Mouse (Mus musculus): Measurements from ENCODE around the gene Bspry. TPM values are rescaled to one million over a fixed set of nuclear protein-coding genes. Genes with fewer than 3 reads are reported as not detected.

Gene Bspry
- polyA plus RNA-seq, 1 experiment: 1.4 TPM

GRCm38 (mm10) chr4:62501964-62502732, 22.3 kb downstream of the Bspry start:
- TF ChIP-seq CTCF (IDR thresholded peaks at IDR 0.05; ENCODE audit: control insufficient read depth, insufficient read depth, low read length): no peak
- TF ChIP-seq POLR2A (IDR thresholded peaks at IDR 0.05; ENCODE audit: borderline replicate concordance, control insufficient read depth, low read depth, low read length): peak; percentile 41; the same call in 1 of the 2 replicates
- Histone ChIP-seq H3K4me3 (replicated peaks; ENCODE audit: control insufficient read depth, low read depth, low read length) (peak overlapping the region; percentile 74), H3K27ac (ENCODE audit: control insufficient read depth, insufficient read depth, low read depth, low read length, poor library complexity) (0 out of 2 replicates have a peak overlapping the region, but pooled peaks have one; percentile 3), H3K4me1 (ENCODE audit: control insufficient read depth, insufficient read depth, low read length) (no peaks in the 10 kb centered on the region)
- under 1% methylated on average over 38 of the region's 38 CpGs for WGBS

GRCm38 (mm10) chr4:62502969-62503368, 23.1 kb downstream of the Bspry start:
- no peak overlapping the region for H3K4me3 ChIP-seq (replicated peaks; ENCODE audit: control insufficient read depth, low read depth, low read length)
- WGBS: 17% methylated on average over 7 of the region's 7 CpGs
- H3K4me1 ChIP-seq (ENCODE audit: control insufficient read depth, insufficient read depth, low read length): no peaks in the 10 kb centered on the region
- no peak overlapping the region for H3K27ac ChIP-seq (ENCODE audit: control insufficient read depth, insufficient read depth, low read depth, low read length, poor library complexity)
- no peak for TF ChIP-seq POLR2A (IDR thresholded peaks at IDR 0.05; ENCODE audit: borderline replicate concordance, control insufficient read depth, low read depth, low read length)
- no peak for TF ChIP-seq CTCF (IDR thresholded peaks at IDR 0.05; ENCODE audit: control insufficient read depth, insufficient read depth, low read length)

- WGBS: 83% methylated on average over 3 of the region's 3 CpGs
- H3K27ac ChIP-seq (ENCODE audit: control insufficient read depth, insufficient read depth, low read depth, low read length, poor library complexity): 0 out of 2 replicates have a peak within 1 kb of the TSS, but pooled peaks have one; percentile 3
Observed at GRCm38 (mm10) chr4:62503374-62503970, 23.6 kb downstream of the Bspry start, which contains the start of gene Hdhd3. Hdhd3 (minus strand) TSS chr4:62503467.

GRCm38 (mm10) chr4:62505991-62506390, 26.1 kb downstream of the Bspry start:
- H3K4me1 ChIP-seq (ENCODE audit: control insufficient read depth, insufficient read depth, low read length): no peaks in the 10 kb centered on the region
- H3K27ac ChIP-seq (ENCODE audit: control insufficient read depth, insufficient read depth, low read depth, low read length, poor library complexity): no peak overlapping the region
- TF ChIP-seq POLR2A (IDR thresholded peaks at IDR 0.05; ENCODE audit: borderline replicate concordance, control insufficient read depth, low read depth, low read length) (no peak), CTCF (IDR thresholded peaks at IDR 0.05; ENCODE audit: control insufficient read depth, insufficient read depth, low read length) (no peak)
- 68% methylated on average over 3 of the region's 3 CpGs for WGBS
- H3K4me3 ChIP-seq (replicated peaks; ENCODE audit: control insufficient read depth, low read depth, low read length): no peak overlapping the region

More at GRCm38 (mm10) chr4:62503374-62503970, 23.6 kb downstream of the Bspry start, which contains the start of gene Hdhd3:
- TF ChIP-seq CTCF (IDR thresholded peaks at IDR 0.05; ENCODE audit: control insufficient read depth, insufficient read depth, low read length): no peak
- no peak for TF ChIP-seq POLR2A (IDR thresholded peaks at IDR 0.05; ENCODE audit: borderline replicate concordance, control insufficient read depth, low read depth, low read length)
- H3K4me1 ChIP-seq (ENCODE audit: control insufficient read depth, insufficient read depth, low read length): no peaks in the 10 kb centered on the region
- peak within 1 kb of the TSS; percentile 74 for H3K4me3 ChIP-seq (replicated peaks; ENCODE audit: control insufficient read depth, low read depth, low read length)

- WGBS: 20% methylated on average over 2 of the region's 2 CpGs
- no peak overlapping the region for H3K27ac ChIP-seq (ENCODE audit: control insufficient read depth, insufficient read depth, low read depth, low read length, poor library complexity)
- TF ChIP-seq POLR2A (IDR thresholded peaks at IDR 0.05; ENCODE audit: borderline replicate concordance, control insufficient read depth, low read depth, low read length) (no peak), CTCF (IDR thresholded peaks at IDR 0.05; ENCODE audit: control insufficient read depth, insufficient read depth, low read length) (peak; percentile 42; the same call in 1 of the 2 replicates)
- no peaks in the 10 kb centered on the region for H3K4me1 ChIP-seq (ENCODE audit: control insufficient read depth, insufficient read depth, low read length)
- no peak overlapping the region for H3K4me3 ChIP-seq (replicated peaks; ENCODE audit: control insufficient read depth, low read depth, low read length)
Observed at GRCm38 (mm10) chr4:62506798-62507197, 26.9 kb downstream of the Bspry start.

GRCm38 (mm10) chr4:62508839-62509238, 29.0 kb downstream of the Bspry start:
- TF ChIP-seq CTCF (IDR thresholded peaks at IDR 0.05; ENCODE audit: control insufficient read depth, insufficient read depth, low read length) (no peak), POLR2A (IDR thresholded peaks at IDR 0.05; ENCODE audit: borderline replicate concordance, control insufficient read depth, low read depth, low read length) (no peak)
- 95% methylated on average over 5 of the region's 5 CpGs for WGBS
- no peak overlapping the region for H3K4me3 ChIP-seq (replicated peaks; ENCODE audit: control insufficient read depth, low read depth, low read length)
- H3K27ac ChIP-seq (ENCODE audit: control insufficient read depth, insufficient read depth, low read depth, low read length, poor library complexity): no peak overlapping the region
- H3K4me1 ChIP-seq (ENCODE audit: control insufficient read depth, insufficient read depth, low read length): no peaks in the 10 kb centered on the region

GRCm38 (mm10) chr4:62509946-62510345, 30.1 kb downstream of the Bspry start:
- Histone ChIP-seq H3K27ac (ENCODE audit: control insufficient read depth, insufficient read depth, low read depth, low read length, poor library complexity) (no peak overlapping the region), H3K4me1 (ENCODE audit: control insufficient read depth, insufficient read depth, low read length) (no peaks in the 10 kb centered on the region), H3K4me3 (replicated peaks; ENCODE audit: control insufficient read depth, low read depth, low read length) (no peak overlapping the region)
- TF ChIP-seq CTCF (IDR thresholded peaks at IDR 0.05; ENCODE audit: control insufficient read depth, insufficient read depth, low read length): no peak
- TF ChIP-seq POLR2A (IDR thresholded peaks at IDR 0.05; ENCODE audit: borderline replicate concordance, control insufficient read depth, low read depth, low read length): no peak
- WGBS: 94% methylated on average over 11 of the region's 11 CpGs

- 72% methylated on average over 11 of the region's 11 CpGs for WGBS
- Histone ChIP-seq H3K27ac (ENCODE audit: control insufficient read depth, insufficient read depth, low read depth, low read length, poor library complexity) (no peak overlapping the region), H3K4me3 (replicated peaks; ENCODE audit: control insufficient read depth, low read depth, low read length) (peak overlapping the region; percentile 14), H3K4me1 (ENCODE audit: control insufficient read depth, insufficient read depth, low read length) (peaks cover 2% of the 10 kb centered on the region)
- TF ChIP-seq CTCF (IDR thresholded peaks at IDR 0.05; ENCODE audit: control insufficient read depth, insufficient read depth, low read length) (no peak), POLR2A (IDR thresholded peaks at IDR 0.05; ENCODE audit: borderline replicate concordance, control insufficient read depth, low read depth, low read length) (no peak)
Observed at GRCm38 (mm10) chr4:62513998-62514506, 34.2 kb downstream of the Bspry start.

All from bone marrow, adult 2 months (tissue).